Mouse (Mus musculus): ENCODE results near the gene Trim43b. TPM values are rescaled to one million over a fixed set of nuclear protein-coding genes. Genes with fewer than 3 reads are reported as not detected.
"Not testable (repeated sequence)": the region's sequence is repeated elsewhere in the genome, so short reads cannot be mapped to it uniquely, and the experiment has no call there.

Trim43b gene
- not detected in 2 replicates for polyA plus RNA-seq (2016; fragmentation: Nextera tagmentation; extraction: Ambion mirVana)

DNA sequence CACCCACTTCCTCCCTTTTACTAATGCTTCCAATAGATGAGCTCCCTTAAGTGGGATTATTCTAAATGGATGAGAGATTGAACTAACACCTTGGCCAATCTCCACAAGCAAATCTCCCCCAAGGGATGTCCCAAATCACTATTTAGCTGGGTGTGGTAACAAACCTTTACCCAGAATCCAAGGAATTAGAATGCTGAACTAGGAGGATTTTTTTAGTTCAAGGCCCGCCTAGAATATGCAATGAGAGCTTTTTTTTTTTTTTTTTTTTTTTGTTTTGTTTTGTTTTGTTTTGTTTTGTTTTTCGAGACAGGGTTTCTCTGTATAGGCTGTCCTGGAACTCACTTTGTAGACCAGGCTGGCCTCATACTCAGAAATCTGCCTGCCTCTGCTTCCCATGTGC lies at the start of gene Trim43b:
Trim43b (minus strand) TSS at position 101 of the 400 bp plus-strand sequence.
- not testable (repeated sequence) for H3K4me3 ChIP-seq; H3K36me3 ChIP-seq; H3K9ac ChIP-seq; H3K9me3 ChIP-seq; H3K27ac ChIP-seq; H3K4me2 ChIP-seq (replicated peaks); H3K27me3 ChIP-seq; ATAC-seq (ENCODE audit: insufficient number of reproducible peaks, insufficient read depth, low FRiP score, low TSS enrichment); H3K4me1 ChIP-seq
- 85% methylated on average over 2 of the region's 2 CpGs for WGBS

DNA sequence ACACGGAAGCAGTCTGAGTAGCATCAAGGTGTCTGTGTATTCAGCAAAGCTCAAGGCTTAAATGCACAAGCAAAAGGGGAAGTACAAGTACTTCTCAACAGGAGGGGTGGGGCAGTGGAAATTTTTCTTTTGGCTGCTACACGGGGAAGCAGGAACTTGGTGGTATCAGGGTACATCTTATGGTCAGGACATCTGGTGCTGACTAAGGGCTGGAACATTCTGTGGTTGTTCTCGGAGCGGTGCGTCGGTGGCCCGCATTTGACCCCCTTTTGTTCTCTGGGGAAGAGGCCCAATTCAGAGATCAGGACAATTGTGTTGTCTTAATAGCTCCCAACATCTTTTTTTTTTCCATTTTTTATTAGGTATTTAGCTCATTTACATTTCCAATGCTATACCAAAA lies 11.9 kb upstream of the Trim43b start:
- not testable (repeated sequence) for ATAC-seq (ENCODE audit: insufficient number of reproducible peaks, insufficient read depth, low FRiP score, low TSS enrichment); H3K36me3 ChIP-seq; H3K27ac ChIP-seq; H3K9me3 ChIP-seq; H3K4me1 ChIP-seq; H3K27me3 ChIP-seq; H3K4me3 ChIP-seq; H3K4me2 ChIP-seq (replicated peaks); H3K9ac ChIP-seq
- 89% methylated on average over 7 of the region's 7 CpGs for WGBS

DNA sequence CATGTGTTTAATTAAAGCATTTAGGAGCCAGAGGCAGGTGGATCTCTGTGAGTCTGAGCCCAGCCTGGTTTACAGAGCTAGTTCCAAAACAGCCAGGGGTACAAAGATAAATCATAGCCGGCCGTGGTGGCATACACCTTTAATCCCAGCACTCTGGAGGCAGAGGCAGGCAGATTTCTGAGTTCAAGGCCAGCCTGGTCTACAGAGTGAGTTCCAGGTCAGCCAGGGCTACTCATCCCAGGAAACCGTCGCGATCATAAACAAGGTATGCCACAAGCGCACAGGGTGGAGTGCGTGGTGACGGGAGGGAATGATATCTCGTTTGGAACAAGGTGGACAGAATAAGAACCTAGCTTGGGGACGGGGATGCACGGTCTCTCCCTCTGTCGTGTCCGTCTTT lies 5.9 kb downstream of the Trim43b start:
- 92% methylated on average over 13 of the region's 13 CpGs for WGBS
- not testable (repeated sequence) for ATAC-seq (ENCODE audit: insufficient number of reproducible peaks, insufficient read depth, low FRiP score, low TSS enrichment)

DNA sequence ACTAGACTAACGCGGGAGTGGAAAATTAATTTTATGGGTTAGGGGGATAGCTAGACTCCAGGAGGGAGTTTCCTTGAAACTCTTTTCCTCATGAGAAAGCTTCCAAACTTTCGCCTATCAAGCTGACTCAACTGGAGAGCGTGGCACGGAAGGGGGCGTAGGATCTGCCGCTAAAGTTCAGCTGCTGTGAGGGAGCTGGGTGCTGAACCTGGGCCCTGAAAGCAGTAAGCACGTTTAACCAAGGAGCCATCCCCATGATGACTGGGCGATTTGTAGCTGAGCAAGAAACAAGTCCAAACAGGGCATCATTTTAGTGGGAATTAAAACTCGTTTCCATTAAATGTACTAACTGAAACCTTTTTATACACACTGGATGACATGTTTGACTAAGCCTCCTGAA lies 13.0 kb downstream of the Trim43b start:
- H3K4me2 ChIP-seq (replicated peaks); H3K4me3 ChIP-seq; H3K27ac ChIP-seq; H3K9me3 ChIP-seq; H3K9ac ChIP-seq; H3K4me1 ChIP-seq; H3K36me3 ChIP-seq; H3K27me3 ChIP-seq; ATAC-seq (ENCODE audit: insufficient number of reproducible peaks, insufficient read depth, low FRiP score, low TSS enrichment): not testable (repeated sequence)
- 84% methylated on average over 10 of the region's 10 CpGs for WGBS

More for the DNA sequence above, 5.9 kb downstream of the Trim43b start:
- not testable (repeated sequence) for H3K4me1 ChIP-seq; H3K4me3 ChIP-seq; H3K27ac ChIP-seq; H3K27me3 ChIP-seq; H3K4me2 ChIP-seq (replicated peaks); H3K9ac ChIP-seq; H3K36me3 ChIP-seq; H3K9me3 ChIP-seq

DNA sequence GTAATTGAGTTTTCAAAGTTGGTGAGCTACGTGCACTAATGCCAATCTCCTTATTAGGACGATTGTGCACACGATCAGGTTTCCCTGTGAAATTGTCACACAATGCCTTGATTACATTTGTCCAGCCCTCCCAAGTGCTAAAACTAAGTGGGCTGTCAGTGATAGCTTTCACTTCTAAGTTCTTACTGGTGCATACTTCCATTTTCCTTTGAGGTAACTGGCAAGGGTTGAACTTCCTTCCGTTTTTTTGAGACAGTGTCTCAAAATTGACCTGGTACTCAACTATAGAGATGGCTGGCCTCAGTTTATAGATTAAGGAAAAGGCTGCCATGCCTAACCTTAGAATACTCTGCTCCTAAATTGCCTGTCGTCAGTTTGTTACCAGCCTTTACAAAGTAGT lies 16.1 kb downstream of the Trim43b start:
- H3K36me3 ChIP-seq; H3K27me3 ChIP-seq; H3K4me1 ChIP-seq; H3K4me2 ChIP-seq (replicated peaks); ATAC-seq (ENCODE audit: insufficient number of reproducible peaks, insufficient read depth, low FRiP score, low TSS enrichment); H3K4me3 ChIP-seq; H3K9ac ChIP-seq; H3K9me3 ChIP-seq; H3K27ac ChIP-seq: not testable (repeated sequence)
- WGBS: 92% methylated on average over 2 of the region's 5 CpGs

DNA sequence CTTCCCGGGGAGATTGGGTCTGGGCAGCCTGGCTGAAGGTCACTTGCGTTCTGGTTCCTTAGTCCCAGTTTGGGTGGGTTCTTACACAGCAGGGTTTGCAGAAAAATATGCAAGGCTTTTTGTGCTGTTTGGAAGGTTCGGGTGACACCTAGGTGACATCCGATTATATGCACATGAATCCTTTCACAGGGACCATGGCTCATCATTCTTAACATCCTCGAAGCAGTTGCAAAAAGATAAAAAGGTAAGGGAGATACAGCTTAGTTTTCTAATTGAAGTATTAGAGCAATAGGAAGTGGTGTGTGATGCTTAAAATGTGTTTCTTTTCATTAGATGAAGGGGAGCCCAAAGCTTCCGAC lies 25.5 kb downstream of the Trim43b start:
- ATAC-seq (ENCODE audit: insufficient number of reproducible peaks, insufficient read depth, low FRiP score, low TSS enrichment); H3K27me3 ChIP-seq; H3K9ac ChIP-seq; H3K4me3 ChIP-seq; H3K27ac ChIP-seq; H3K36me3 ChIP-seq; H3K9me3 ChIP-seq; H3K4me1 ChIP-seq; H3K4me2 ChIP-seq (replicated peaks): not testable (repeated sequence)
- 86% methylated on average over 3 of the region's 6 CpGs for WGBS

DNA sequence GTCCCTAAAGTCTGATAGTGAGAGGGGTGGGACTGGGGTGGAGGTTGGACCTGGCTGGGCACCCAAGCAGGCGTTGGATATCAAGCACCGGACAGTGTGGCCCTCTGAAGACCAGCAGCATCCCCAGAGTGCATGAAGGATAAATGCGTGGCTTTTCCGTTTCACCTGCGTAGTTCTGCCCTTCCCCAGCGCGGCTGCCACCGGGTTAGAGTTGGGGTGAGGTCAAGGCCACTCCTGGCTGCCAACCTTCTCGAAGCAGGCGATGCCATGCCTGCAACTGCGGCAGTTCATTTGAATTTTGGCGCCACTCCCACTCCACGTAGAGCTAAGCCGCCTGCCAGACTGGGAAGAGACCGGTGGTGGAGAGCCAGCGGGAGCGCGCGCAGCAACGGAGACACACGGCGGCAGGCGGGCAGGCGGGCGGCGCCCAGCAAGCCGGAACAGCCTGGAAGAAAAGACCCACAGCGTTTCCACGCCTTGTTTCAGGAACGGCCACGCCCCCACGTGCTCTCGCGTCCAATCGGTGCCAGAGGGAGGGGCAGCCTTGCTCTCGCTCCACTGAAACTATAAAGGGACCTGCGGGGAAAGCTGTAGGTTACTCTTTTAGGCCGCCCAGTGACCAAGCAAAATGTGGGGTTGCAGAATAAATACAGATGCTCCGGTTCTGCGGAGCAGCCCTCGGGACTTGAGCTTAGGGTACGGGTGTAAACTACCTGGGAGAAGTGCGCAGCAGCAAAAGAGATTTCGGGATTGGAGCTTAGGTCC lies 26.1 kb downstream of the Trim43b start:
- H3K9ac ChIP-seq, H3K36me3 ChIP-seq, H3K27me3 ChIP-seq, H3K27ac ChIP-seq, H3K9me3 ChIP-seq, H3K4me1 ChIP-seq, H3K4me3 ChIP-seq: not testable (repeated sequence)
- WGBS: 64% methylated on average over 43 of the region's 44 CpGs
- peak; percentile 94 for ATAC-seq (ENCODE audit: insufficient number of reproducible peaks, insufficient read depth, low FRiP score, low TSS enrichment)
- peak overlapping the region; percentile 26 for H3K4me2 ChIP-seq (replicated peaks)

Other genes starting within 250 kb of the Trim43b start
- not detected in 2 replicates for gene Bcl2a1a, start 135.9 kb downstream of the Trim43b start, polyA plus RNA-seq (2016; fragmentation: Nextera tagmentation; extraction: Ambion mirVana)
- gene Bcl2a1b, start 106.4 kb upstream of the Trim43b start, polyA plus RNA-seq (2016; fragmentation: Nextera tagmentation; extraction: Ambion mirVana): 0.54 and 1.2 TPM in 2 replicates
- 1.2 TPM in 1 of 2 replicates, not detected in the other for gene Gm29094, start 106.5 kb upstream of the Trim43b start, polyA plus RNA-seq (2016; fragmentation: Nextera tagmentation; extraction: Ambion mirVana)
- gene Mthfs, start 117.8 kb upstream of the Trim43b start, polyA plus RNA-seq (2016; fragmentation: Nextera tagmentation; extraction: Ambion mirVana): 25.2 and 27.5 TPM in 2 replicates

Data from embryonic facial prominence, embryonic 12.5 days (tissue).